Mouse (Mus musculus): ENCODE measurements around the gene Erbb2. TPM values are rescaled to one million over a fixed set of nuclear protein-coding genes. Genes with fewer than 3 reads are reported as not detected.

Gene Erbb2
- polyA plus RNA-seq, 1 experiment = 29.2 TPM

- peak; percentile 89 for DNase-seq (ENCODE audit: low spot score)
Measured at GRCm38 (mm10) chr11:98457367-98458120, 45.3 kb downstream of the Erbb2 start.

GRCm38 (mm10) chr11:98458121-98458990 lies 46.1 kb downstream of the Erbb2 start:
- DNase-seq (ENCODE audit: low spot score) = no peak

GRCm38 (mm10) chr11:98459071-98459741 lies 46.9 kb downstream of the Erbb2 start:
- DNase-seq (ENCODE audit: low spot score) = no peak

GRCm38 (mm10) chr11:98459860-98460259 lies 47.6 kb downstream of the Erbb2 start:
- DNase-seq (ENCODE audit: low spot score) = no peak

- no peak for DNase-seq (ENCODE audit: low spot score)
Measured at GRCm38 (mm10) chr11:98461109-98461720, 48.9 kb downstream of the Erbb2 start.

GRCm38 (mm10) chr11:98462255-98462654 lies 50.0 kb downstream of the Erbb2 start:
- DNase-seq (ENCODE audit: low spot score) = no peak

GRCm38 (mm10) chr11:98463911-98464310 lies 51.6 kb downstream of the Erbb2 start:
- no peak for DNase-seq (ENCODE audit: low spot score)

- DNase-seq (ENCODE audit: low spot score) = no peak
Measured at GRCm38 (mm10) chr11:98464516-98464915, 52.2 kb downstream of the Erbb2 start.

GRCm38 (mm10) chr11:98469761-98470714 lies 57.8 kb downstream of the Erbb2 start:
- DNase-seq (ENCODE audit: low spot score) = no peak

GRCm38 (mm10) chr11:98470795-98471194 lies 58.5 kb downstream of the Erbb2 start:
- DNase-seq (ENCODE audit: low spot score) = no peak

GRCm38 (mm10) chr11:98472696-98473095 lies 60.4 kb downstream of the Erbb2 start:
- DNase-seq (ENCODE audit: low spot score) = no peak

- DNase-seq (ENCODE audit: low spot score) = no peak
Measured at GRCm38 (mm10) chr11:98473916-98474479, 61.7 kb downstream of the Erbb2 start.

GRCm38 (mm10) chr11:98474967-98475366 lies 62.7 kb downstream of the Erbb2 start:
- DNase-seq (ENCODE audit: low spot score) = no peak

- DNase-seq (ENCODE audit: low spot score) = no peak
Measured at GRCm38 (mm10) chr11:98475630-98476433, 63.6 kb downstream of the Erbb2 start.

- no peak for DNase-seq (ENCODE audit: low spot score)
Measured at GRCm38 (mm10) chr11:98476434-98476807, 64.2 kb downstream of the Erbb2 start.

- no peak for DNase-seq (ENCODE audit: low spot score)
Measured at GRCm38 (mm10) chr11:98477011-98477701, 64.9 kb downstream of the Erbb2 start.

- no peak for DNase-seq (ENCODE audit: low spot score)
Measured at GRCm38 (mm10) chr11:98479026-98479939, 67.0 kb downstream of the Erbb2 start.
